Comparison of ENCODE assay signal across 14 mouse cellular contexts in the genomic region with DNA sequence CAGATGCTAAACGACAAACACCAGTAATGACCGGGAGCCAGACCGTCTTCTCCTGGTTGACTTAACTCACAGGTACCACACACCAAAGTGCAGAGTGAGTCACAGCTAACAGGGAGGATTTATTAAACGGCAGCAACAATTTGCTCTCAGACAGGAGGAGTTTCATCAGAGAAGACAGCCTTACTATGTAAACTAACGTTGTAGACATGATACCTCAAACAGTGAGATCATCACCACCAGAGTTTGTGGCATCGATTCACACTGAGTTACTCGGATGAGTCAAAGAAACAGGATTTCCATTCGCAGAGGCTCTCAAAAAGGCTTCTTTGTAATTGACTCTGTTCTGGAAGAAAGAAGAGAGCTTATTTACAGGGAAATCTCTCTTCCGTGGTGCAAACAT. TPM values are rescaled to one million over a fixed set of nuclear protein-coding genes. Genes with fewer than 3 reads are reported as not detected.
"Had no signal": no experiment of that assay in that cellular context is flagged by ENCODE, and none has a peak within 500 bp of the region (broad histone marks: within the 10 kb centered on the region; RNA-seq: fewer than 3 reads in every experiment).

No protein-coding gene starts in this region.

- H3K4me1 ChIP-seq: midbrain, embryonic 12.5 days had no signal

- H3K27ac ChIP-seq: left cerebral cortex, adult 2 months; limb, embryonic 10.5 days; liver, embryonic 15.5 days; midbrain, embryonic 12.5 days had no signal

- DNase-seq: kidney, postnatal 25 days; lung, postnatal 14 days; right cerebral cortex, adult 18-20 months; right cerebral cortex, postnatal 25 days; thymus, adult 18-20 months; thymus, postnatal 14 days had no signal

- H3K9ac ChIP-seq: liver, embryonic 15.5 days; lung, embryonic 14.5 days; midbrain, embryonic 12.5 days had no signal

- H3K4me2 ChIP-seq: liver, embryonic 11.5 days; liver, embryonic 15.5 days; lung, embryonic 14.5 days; midbrain, embryonic 12.5 days had no signal

- ATAC-seq: midbrain, embryonic 16.5 days had no signal

- H3K36me3 ChIP-seq: limb, embryonic 10.5 days; liver, embryonic 15.5 days; midbrain, embryonic 12.5 days had no signal

- H3K4me3 ChIP-seq: left cerebral cortex, adult 2 months; limb, embryonic 10.5 days; liver, embryonic 15.5 days; midbrain, embryonic 12.5 days had no signal

- H3K27me3 ChIP-seq: liver, embryonic 15.5 days; midbrain, embryonic 12.5 days had no signal

- H3K9me3 ChIP-seq: limb, embryonic 10.5 days; liver, embryonic 15.5 days; midbrain, embryonic 12.5 days had no signal

RNA-seq across cellular contexts. Expression of a gene that starts 51.7 kb away (rescaled TPM):
- total RNA-seq: megakaryocyte-erythroid progenitor cell, adult 5-6 weeks had no signal
